Mouse (Mus musculus) liver, embryonic 14.5 days (tissue): ENCODE data around the gene Slfn2.

Experiments used
- CTCF ChIP-seq: IDR thresholded peaks from 2 replicates; pipeline ENCODE4 v1.5.1; 2016; ENCODE audit warnings: antibody characterized with exemption, low read depth, control low read depth
- EP300 ChIP-seq: IDR thresholded peaks from 2 replicates; pipeline ENCODE4 v1.6.1; 2016; ENCODE audit warnings: antibody characterized with exemption, low read depth

DNA sequence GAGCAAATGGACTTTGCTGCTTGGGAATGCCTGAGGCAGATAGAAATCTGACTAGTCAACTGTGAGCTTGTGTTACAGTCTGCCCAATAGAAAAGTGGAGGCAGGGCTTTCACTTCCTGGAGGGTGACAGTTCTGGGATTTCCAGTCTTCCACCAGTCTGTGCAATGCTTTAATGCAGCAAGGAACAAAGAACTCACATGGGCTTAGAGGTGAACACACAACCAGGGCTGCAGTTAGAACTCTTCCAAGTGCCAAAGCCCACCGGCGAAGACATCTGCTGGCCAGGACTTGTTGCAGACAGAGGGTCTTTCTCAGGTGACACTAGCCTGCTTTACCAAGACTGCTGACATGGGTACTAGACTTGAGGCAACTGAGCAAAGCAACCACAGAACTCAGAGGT, at the start of gene Slfn2:
- TF ChIP-seq CTCF: no peak
- no peak for TF ChIP-seq EP300
